Mouse (Mus musculus): ENCODE measurements at regions not wholly inside any gene's neighbourhood (a gene's known extent, or its start where the extent isn't known, plus 50 kb on each side); places are given as distances from the start of the nearest gene placed in this dataset.

DNA sequence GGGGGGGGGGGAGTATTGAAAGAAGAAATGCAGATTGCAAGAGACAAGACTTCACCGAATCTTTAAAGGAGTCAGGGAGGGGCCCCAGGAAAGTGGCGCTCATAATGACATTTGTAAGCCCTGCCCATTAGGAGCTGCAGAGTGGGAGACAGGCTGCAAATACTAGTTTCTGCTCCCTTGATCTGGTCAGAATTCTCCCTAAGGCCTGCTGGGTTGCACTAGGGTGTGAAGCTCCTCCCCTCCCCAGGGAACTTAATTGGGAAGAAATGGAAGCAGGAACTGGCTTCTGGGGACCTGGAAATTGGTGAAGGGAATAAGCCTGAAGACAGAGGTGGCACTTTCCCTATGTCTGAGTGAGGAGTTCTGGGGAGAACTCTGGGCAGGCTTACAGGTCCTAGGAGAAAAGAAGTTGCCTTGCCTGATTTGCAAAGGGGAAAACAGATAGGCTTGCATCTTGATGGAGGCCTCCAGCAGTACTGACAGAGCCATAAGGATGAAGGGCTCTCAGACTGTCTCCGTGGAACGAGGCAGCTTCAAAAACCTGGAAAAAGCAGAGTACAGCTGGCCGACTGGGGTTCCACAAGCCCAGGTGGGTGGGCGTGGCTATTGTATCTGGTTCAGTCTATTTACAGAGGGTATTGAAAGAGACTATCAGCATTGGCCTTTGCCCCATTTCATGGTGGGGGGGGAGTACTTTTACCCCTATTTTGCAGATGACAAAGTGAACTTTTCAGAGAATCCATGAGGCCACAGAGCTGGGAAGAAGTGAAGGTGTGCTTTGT, 125.7 kb downstream of the Plpp3 start:
- Histone ChIP-seq H3K36me3 (replicated peaks; ENCODE audit: control insufficient read depth, insufficient read depth) (no peaks in the 10 kb centered on the region), H3K9ac (no peak overlapping the region), H3K4me1 (replicated peaks; ENCODE audit: control insufficient read depth, insufficient read depth, low read length) (peaks cover 10% of the 10 kb centered on the region; the same call in 1 of the 2 replicates), H3K4me3 (replicated peaks; ENCODE audit: low read length) (no peak overlapping the region), H3K27me3 (ENCODE audit: control insufficient read depth, insufficient read depth, low read length) (no peaks in the 10 kb centered on the region), H3K4me2 (replicated peaks) (no peak overlapping the region), H3K27ac (no peak overlapping the region), H3K9me3 (ENCODE audit: control insufficient read depth, low read length) (no peaks in the 10 kb centered on the region)
- ATAC-seq (ENCODE audit: low FRiP score), result no peak
- WGBS, result 19% methylated on average over 6 of the region's 6 CpGs
- DNase-seq (ENCODE audit: low spot score), result no peak

DNA sequence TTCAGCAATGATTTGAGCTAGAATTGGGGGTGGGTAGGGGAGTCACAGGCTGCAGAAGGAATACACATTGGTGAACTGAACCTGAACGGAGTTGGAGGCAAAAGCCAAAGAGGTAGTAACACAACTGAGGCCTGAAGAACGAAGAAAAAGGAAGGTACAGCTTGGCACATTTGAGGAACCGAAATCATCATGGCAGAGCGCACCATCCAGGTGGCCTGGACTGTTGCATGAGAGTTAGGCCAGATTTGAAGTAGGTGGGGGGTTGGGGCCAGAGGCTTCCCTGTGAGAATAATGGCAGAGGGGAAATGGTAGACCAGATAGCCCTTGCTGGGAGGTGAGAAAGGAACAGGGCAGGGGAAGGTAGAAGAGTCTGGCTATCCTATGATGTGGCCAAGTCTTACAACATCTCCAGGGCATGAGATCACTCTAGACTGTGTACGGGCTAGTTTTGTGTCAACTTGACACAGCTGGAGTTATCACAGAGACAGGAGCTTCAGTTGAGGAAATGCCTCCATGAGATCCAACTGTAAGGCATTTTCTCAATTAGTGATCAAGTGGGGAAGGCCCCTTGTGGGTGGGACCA, 128.4 kb downstream of the Plpp3 start:
- no peak overlapping the region for H3K4me2 ChIP-seq (replicated peaks)
- no peaks in the 10 kb centered on the region for H3K36me3 ChIP-seq (replicated peaks; ENCODE audit: control insufficient read depth, insufficient read depth)
- H3K27me3 ChIP-seq (ENCODE audit: control insufficient read depth, insufficient read depth, low read length), result no peaks in the 10 kb centered on the region
- H3K27ac ChIP-seq, result no peak overlapping the region
- ATAC-seq (ENCODE audit: low FRiP score), result no peak
- DNase-seq (ENCODE audit: low spot score), result no peak
- H3K4me1 ChIP-seq (replicated peaks; ENCODE audit: control insufficient read depth, insufficient read depth, low read length), result peaks cover 10% of the 10 kb centered on the region; the same call in 1 of the 2 replicates
- no peaks in the 10 kb centered on the region for H3K9me3 ChIP-seq (ENCODE audit: control insufficient read depth, low read length)
- 98% methylated on average over 5 of the region's 5 CpGs for WGBS
- no peak overlapping the region for H3K9ac ChIP-seq
- H3K4me3 ChIP-seq (replicated peaks; ENCODE audit: low read length), result no peak overlapping the region

- H3K4me1 ChIP-seq (replicated peaks; ENCODE audit: control insufficient read depth, insufficient read depth, low read length), result peaks cover 14% of the 10 kb centered on the region; the same call in 1 of the 2 replicates
- DNase-seq (ENCODE audit: low spot score) (no peak), ATAC-seq (ENCODE audit: low FRiP score) (no peak)
- WGBS, result 80% methylated on average over 6 of the region's 6 CpGs
- H3K27ac ChIP-seq, result no peak overlapping the region
- H3K27me3 ChIP-seq (ENCODE audit: control insufficient read depth, insufficient read depth, low read length), result no peaks in the 10 kb centered on the region
- H3K4me2 ChIP-seq (replicated peaks), result no peak overlapping the region
- no peaks in the 10 kb centered on the region for H3K36me3 ChIP-seq (replicated peaks; ENCODE audit: control insufficient read depth, insufficient read depth)
- no peaks in the 10 kb centered on the region for H3K9me3 ChIP-seq (ENCODE audit: control insufficient read depth, low read length)
- no peak overlapping the region for H3K4me3 ChIP-seq (replicated peaks; ENCODE audit: low read length)
- H3K9ac ChIP-seq, result no peak overlapping the region
Observed at GRCm38 (mm10) chr4:105286299-105286698, 129.2 kb downstream of the Plpp3 start.

- WGBS, result 83% methylated on average over 10 of the region's 10 CpGs
- H3K4me1 ChIP-seq (replicated peaks; ENCODE audit: control insufficient read depth, insufficient read depth, low read length), result peaks cover 13% of the 10 kb centered on the region; the same call in 1 of the 2 replicates
- no peaks in the 10 kb centered on the region for H3K27me3 ChIP-seq (ENCODE audit: control insufficient read depth, insufficient read depth, low read length)
- no peaks in the 10 kb centered on the region for H3K36me3 ChIP-seq (replicated peaks; ENCODE audit: control insufficient read depth, insufficient read depth)
- H3K9me3 ChIP-seq (ENCODE audit: control insufficient read depth, low read length), result no peaks in the 10 kb centered on the region
- ATAC-seq (ENCODE audit: low FRiP score), result no peak
- no peak overlapping the region for H3K4me2 ChIP-seq (replicated peaks)
- H3K27ac ChIP-seq, result no peak overlapping the region
- DNase-seq (ENCODE audit: low spot score), result no peak
- no peak overlapping the region for H3K9ac ChIP-seq
- no peak overlapping the region for H3K4me3 ChIP-seq (replicated peaks; ENCODE audit: low read length)
Observed at GRCm38 (mm10) chr4:105286809-105287208, 129.7 kb downstream of the Plpp3 start.

- no peaks in the 10 kb centered on the region for H3K9me3 ChIP-seq (ENCODE audit: control insufficient read depth, low read length)
- no peak overlapping the region for H3K4me2 ChIP-seq (replicated peaks)
- ATAC-seq (ENCODE audit: low FRiP score) (no peak), DNase-seq (ENCODE audit: low spot score) (no peak)
- peaks cover 10% of the 10 kb centered on the region; the same call in 1 of the 2 replicates for H3K4me1 ChIP-seq (replicated peaks; ENCODE audit: control insufficient read depth, insufficient read depth, low read length)
- H3K27me3 ChIP-seq (ENCODE audit: control insufficient read depth, insufficient read depth, low read length), result no peaks in the 10 kb centered on the region
- no peak overlapping the region for H3K4me3 ChIP-seq (replicated peaks; ENCODE audit: low read length)
- 41% methylated on average over 7 of the region's 7 CpGs for WGBS
- no peaks in the 10 kb centered on the region for H3K36me3 ChIP-seq (replicated peaks; ENCODE audit: control insufficient read depth, insufficient read depth)
- no peak overlapping the region for H3K9ac ChIP-seq
- H3K27ac ChIP-seq, result no peak overlapping the region
Observed at GRCm38 (mm10) chr4:105287419-105287818, 130.3 kb downstream of the Plpp3 start.

DNA sequence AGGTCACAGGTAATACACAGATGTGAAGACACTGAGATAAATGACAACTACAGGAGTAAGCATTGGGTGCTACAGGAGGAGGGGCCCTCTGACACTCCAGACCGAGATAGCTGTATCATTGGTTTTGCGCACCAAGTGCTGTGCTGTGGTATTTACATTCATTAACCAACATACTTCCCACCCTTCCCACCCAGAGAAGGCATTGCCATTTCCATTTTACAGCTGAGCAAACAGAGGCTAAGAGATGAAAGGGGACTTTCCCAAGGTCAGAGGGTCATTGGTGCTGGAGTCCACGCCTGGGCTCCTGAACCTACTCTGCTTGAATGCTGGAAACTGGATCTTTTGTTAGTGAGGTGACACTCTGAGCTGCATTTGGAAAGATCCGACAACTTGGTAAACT, 132.5 kb downstream of the Plpp3 start:
- Histone ChIP-seq H3K9ac (no peak overlapping the region), H3K9me3 (ENCODE audit: control insufficient read depth, low read length) (no peaks in the 10 kb centered on the region), H3K27ac (no peak overlapping the region), H3K4me2 (replicated peaks) (no peak overlapping the region), H3K4me3 (replicated peaks; ENCODE audit: low read length) (no peak overlapping the region), H3K4me1 (replicated peaks; ENCODE audit: control insufficient read depth, insufficient read depth, low read length) (0 out of 2 replicates have a peak, but pooled peaks cover 4% of the 10 kb centered on the region), H3K27me3 (ENCODE audit: control insufficient read depth, insufficient read depth, low read length) (no peaks in the 10 kb centered on the region), H3K36me3 (replicated peaks; ENCODE audit: control insufficient read depth, insufficient read depth) (no peaks in the 10 kb centered on the region)
- DNase-seq (ENCODE audit: low spot score) (no peak), ATAC-seq (ENCODE audit: low FRiP score) (no peak)
- WGBS, result 44% methylated on average over 4 of the region's 4 CpGs

- no peak overlapping the region for H3K27ac ChIP-seq
- H3K9me3 ChIP-seq (ENCODE audit: control insufficient read depth, low read length), result no peaks in the 10 kb centered on the region
- no peak overlapping the region for H3K9ac ChIP-seq
- H3K4me2 ChIP-seq (replicated peaks), result no peak overlapping the region
- no peak for DNase-seq (ENCODE audit: low spot score)
- H3K27me3 ChIP-seq (ENCODE audit: control insufficient read depth, insufficient read depth, low read length), result no peaks in the 10 kb centered on the region
- no peaks in the 10 kb centered on the region for H3K36me3 ChIP-seq (replicated peaks; ENCODE audit: control insufficient read depth, insufficient read depth)
- H3K4me1 ChIP-seq (replicated peaks; ENCODE audit: control insufficient read depth, insufficient read depth, low read length), result 0 out of 2 replicates have a peak, but pooled peaks cover 4% of the 10 kb centered on the region
- H3K4me3 ChIP-seq (replicated peaks; ENCODE audit: low read length), result no peak overlapping the region
- no peak for ATAC-seq (ENCODE audit: low FRiP score)
- WGBS, result 15% methylated on average over 11 of the region's 11 CpGs
Observed at GRCm38 (mm10) chr4:105290847-105291475, 133.8 kb downstream of the Plpp3 start.

DNA sequence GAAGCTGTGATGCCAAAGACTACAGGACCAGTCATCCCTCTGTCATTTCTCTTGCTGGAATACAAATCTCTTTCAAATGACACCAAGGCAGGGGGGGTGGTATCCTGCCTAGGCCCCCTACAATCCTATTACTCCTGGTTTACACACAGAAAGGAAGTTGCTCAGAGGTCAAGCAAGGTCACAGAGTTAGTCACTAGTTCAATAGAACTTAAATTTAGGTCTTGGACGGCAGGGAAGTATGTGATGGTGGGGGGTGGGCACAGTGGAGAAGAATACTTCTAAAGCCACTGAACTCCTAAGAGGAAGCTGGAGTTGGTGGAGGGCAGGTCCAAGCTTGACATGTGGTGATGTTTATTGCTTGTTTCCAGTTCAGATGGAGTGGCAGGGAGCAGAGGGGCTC, 134.4 kb downstream of the Plpp3 start:
- H3K36me3 ChIP-seq (replicated peaks; ENCODE audit: control insufficient read depth, insufficient read depth), result no peaks in the 10 kb centered on the region
- ATAC-seq (ENCODE audit: low FRiP score) (no peak), DNase-seq (ENCODE audit: low spot score) (no peak)
- no peaks in the 10 kb centered on the region for H3K9me3 ChIP-seq (ENCODE audit: control insufficient read depth, low read length)
- H3K27ac ChIP-seq, result no peak overlapping the region
- WGBS, result 7% methylated on average over 1 of the region's 1 CpGs
- no peak overlapping the region for H3K4me3 ChIP-seq (replicated peaks; ENCODE audit: low read length)
- no peak overlapping the region for H3K4me2 ChIP-seq (replicated peaks)
- no peaks in the 10 kb centered on the region for H3K27me3 ChIP-seq (ENCODE audit: control insufficient read depth, insufficient read depth, low read length)
- H3K4me1 ChIP-seq (replicated peaks; ENCODE audit: control insufficient read depth, insufficient read depth, low read length), result 0 out of 2 replicates have a peak, but pooled peaks cover 4% of the 10 kb centered on the region
- no peak overlapping the region for H3K9ac ChIP-seq

GRCm38 (mm10) chr4:105299358-105299757, 142.2 kb downstream of the Plpp3 start:
- Histone ChIP-seq H3K36me3 (replicated peaks; ENCODE audit: control insufficient read depth, insufficient read depth) (no peaks in the 10 kb centered on the region), H3K4me1 (replicated peaks; ENCODE audit: control insufficient read depth, insufficient read depth, low read length) (no peaks in the 10 kb centered on the region), H3K27ac (no peak overlapping the region), H3K9me3 (ENCODE audit: control insufficient read depth, low read length) (no peaks in the 10 kb centered on the region), H3K27me3 (ENCODE audit: control insufficient read depth, insufficient read depth, low read length) (no peaks in the 10 kb centered on the region), H3K4me3 (replicated peaks; ENCODE audit: low read length) (no peak overlapping the region), H3K4me2 (replicated peaks) (no peak overlapping the region), H3K9ac (no peak overlapping the region)
- ATAC-seq (ENCODE audit: low FRiP score) (no peak), DNase-seq (ENCODE audit: low spot score) (no peak)
- 93% methylated on average over 6 of the region's 6 CpGs for WGBS

All from hindbrain, embryonic 14.5 days (tissue).